Mouse (Mus musculus) hindbrain, embryonic 16.5 days (tissue): ENCODE data around the gene Sec24d. TPM values are rescaled to one million over a fixed set of nuclear protein-coding genes. Genes with fewer than 3 reads are reported as not detected.

Source experiments
- ATAC-seq: fragments of 200-750 bp; cut with Nextera tagmentation; 2 replicates; pipeline ENCODE4 v1.8.0; 2017; ENCODE audit warnings: moderate TSS enrichment, moderate library complexity
- H3K27ac ChIP-seq: fragments of 300-500 bp; sonication (generic); 2 replicates; pipeline ENCODE4 v1.5.1; 2014; ENCODE audit warnings: low read depth, mild to moderate bottlenecking, control low read depth, low read length, moderate library complexity
- H3K27me3 ChIP-seq: fragments of 300-500 bp; sonication (generic); replicated peaks from 2 replicates; pipeline ENCODE4 v1.6.1; 2014; ENCODE audit warnings: low read length; ENCODE audit not compliant: control insufficient read depth, insufficient read depth
- H3K36me3 ChIP-seq: fragments of 300-500 bp; sonication (generic); 2 replicates; pipeline ENCODE4 v1.6.1; 2014; ENCODE audit warnings: mild to moderate bottlenecking, low read length, moderate library complexity, mixed read lengths; ENCODE audit not compliant: control insufficient read depth, insufficient read depth
- H3K4me1 ChIP-seq: fragments of 300-500 bp; sonication (generic); 2 replicates; pipeline ENCODE4 v1.6.1; 2014; ENCODE audit warnings: low read depth, low read length; ENCODE audit not compliant: control insufficient read depth, insufficient read depth
- H3K4me2 ChIP-seq: fragments of 300-500 bp; sonication (generic); 2 replicates; pipeline ENCODE4 v1.6.1; 2014; ENCODE audit warnings: mild to moderate bottlenecking, low read length, control low read depth, moderate library complexity
- H3K4me3 ChIP-seq: fragments of 300-500 bp; sonication (generic); 2 replicates; pipeline ENCODE4 v1.5.1; 2014; ENCODE audit warnings: mild to moderate bottlenecking, low read length, control low read depth, moderate library complexity
- H3K9ac ChIP-seq: fragments of 300-500 bp; sonication (generic); 2 replicates; pipeline ENCODE4 v1.6.1; 2014; ENCODE audit warnings: low read depth, mild to moderate bottlenecking, control low read depth, low read length, moderate library complexity
- H3K9me3 ChIP-seq: fragments of 300-500 bp; sonication (generic); 2 replicates; pipeline ENCODE4 v1.6.1; 2014; ENCODE audit warnings: mild to moderate bottlenecking, low read length, moderate library complexity; ENCODE audit not compliant: control insufficient read depth
- WGBS: fragments of 180-500 bp; shearing (Covaris S2); extraction: QIAGEN DNeasy Blood & Tissue Kit; methylation state at CpG from one replicate; pipeline ENCODE4 v1.1.7; 2014; 5-methylcytosine and 5-hydroxymethylcytosine counted together
- polyA plus RNA-seq: library from polyadenylated mRNA; unstranded; fragments of >200 nt; fragmentation: Nextera tagmentation; extraction: Ambion mirVana; gene quantifications from 2 replicates; pipeline ENCODE4 v1.2.1, GENCODE M21; 2015

The Sec24d gene
- polyA plus RNA-seq, 1 experiment from 2014 or later = 16.3 TPM

DNA sequence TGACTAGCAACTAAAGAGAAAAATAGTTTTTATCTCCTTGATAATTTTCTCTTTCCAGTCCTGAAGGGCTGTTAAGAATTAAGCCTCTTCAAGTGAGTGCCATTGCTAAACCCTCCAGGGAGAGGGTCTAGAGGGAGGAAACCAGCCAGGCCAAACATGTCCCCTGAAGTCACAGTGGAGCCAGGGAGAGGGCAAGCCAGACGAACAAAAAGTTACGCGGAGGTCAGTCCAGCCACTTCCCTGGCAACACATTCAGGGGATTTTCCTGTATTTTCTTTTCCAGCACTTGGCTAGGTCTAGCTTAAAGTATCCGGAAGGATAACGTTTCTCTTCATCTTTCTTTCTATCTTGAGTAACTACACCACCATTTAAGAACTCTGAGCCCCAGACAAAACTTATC lies 22.9 kb upstream of the Sec24d start:
- H3K9me3 ChIP-seq = no peaks in the 10 kb centered on the region
- no peaks in the 10 kb centered on the region for H3K36me3 ChIP-seq
- H3K4me2 ChIP-seq = no peak overlapping the region
- no peak for ATAC-seq
- H3K4me3 ChIP-seq = no peak overlapping the region
- H3K4me1 ChIP-seq = no peaks in the 10 kb centered on the region
- H3K9ac ChIP-seq = no peak overlapping the region
- no peak overlapping the region for H3K27ac ChIP-seq
- no peaks in the 10 kb centered on the region for H3K27me3 ChIP-seq
- 69% methylated on average over 5 of the region's 5 CpGs for WGBS

DNA sequence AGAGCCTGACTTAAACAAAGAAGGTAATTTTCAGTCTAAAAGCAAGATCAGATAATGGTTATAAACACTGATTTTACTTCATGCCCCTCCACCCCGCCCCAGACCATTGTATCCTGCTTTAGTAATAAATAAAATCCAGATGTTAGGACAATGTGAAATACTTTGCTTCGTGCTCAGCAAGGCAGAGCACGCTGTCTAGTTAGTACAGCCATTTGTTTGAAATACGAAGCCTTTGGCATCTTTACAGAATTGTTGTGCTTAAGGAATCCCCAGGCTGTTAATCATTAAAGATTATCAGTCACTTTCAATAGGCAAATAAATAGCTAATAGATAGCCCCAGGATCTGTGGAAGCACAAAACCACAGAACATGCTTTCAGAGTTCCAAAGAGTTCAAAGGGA lies 21.6 kb upstream of the Sec24d start:
- no peaks in the 10 kb centered on the region for H3K27me3 ChIP-seq
- no peaks in the 10 kb centered on the region for H3K4me1 ChIP-seq
- H3K4me3 ChIP-seq = no peak overlapping the region
- no peak overlapping the region for H3K4me2 ChIP-seq
- no peak for ATAC-seq
- H3K9ac ChIP-seq = no peak overlapping the region
- H3K36me3 ChIP-seq = no peaks in the 10 kb centered on the region
- 41% methylated on average over 4 of the region's 4 CpGs for WGBS
- H3K27ac ChIP-seq = no peak overlapping the region
- H3K9me3 ChIP-seq = no peaks in the 10 kb centered on the region

DNA sequence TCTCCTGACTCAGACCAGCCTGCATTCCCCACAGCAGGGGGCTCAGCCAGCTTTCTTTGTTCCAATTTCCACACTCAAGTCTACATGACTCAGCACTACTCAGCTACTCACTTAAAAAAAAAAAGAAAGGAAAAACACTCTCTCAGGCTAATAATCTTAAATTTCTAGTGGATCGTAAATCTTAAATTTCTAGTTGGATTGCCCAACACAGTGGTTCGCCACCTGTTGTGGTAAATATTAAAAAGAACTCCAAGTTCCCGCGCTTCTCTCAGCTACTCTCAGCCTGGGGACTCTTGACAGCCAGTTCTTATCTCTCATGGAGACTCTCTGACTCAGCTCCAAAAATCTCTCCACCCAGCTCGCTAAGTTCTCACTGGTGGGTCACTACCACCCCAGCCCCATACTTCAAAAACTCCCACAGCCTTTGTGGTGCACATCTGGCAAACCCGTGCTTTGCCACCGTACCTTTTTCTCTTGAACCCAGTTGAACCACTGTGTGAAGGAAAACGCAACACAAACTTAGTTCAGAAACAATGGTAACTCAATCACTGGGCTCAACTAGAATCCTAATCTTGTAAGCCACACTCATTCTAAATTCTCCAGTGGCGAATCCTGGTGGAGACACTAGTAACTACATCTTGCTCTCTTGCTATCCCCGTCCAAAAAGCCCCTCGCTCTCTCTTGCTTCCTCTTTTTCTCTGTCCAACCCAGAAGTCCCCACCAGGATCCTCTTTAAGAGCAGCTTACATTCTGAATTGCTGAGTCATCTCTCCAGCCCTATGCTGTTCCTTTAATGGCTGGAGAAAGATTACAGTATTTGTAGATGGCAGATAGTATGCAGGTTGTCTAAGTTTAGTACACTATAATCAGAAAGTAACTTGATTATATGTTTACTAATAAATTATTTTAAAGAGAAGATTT lies 10.8 kb upstream of the Sec24d start:
- no peak for ATAC-seq
- Histone ChIP-seq H3K27ac (no peak overlapping the region), H3K9ac (no peak overlapping the region), H3K9me3 (peaks cover 4% of the 10 kb centered on the region; the same call in 1 of the 2 replicates), H3K36me3 (no peaks in the 10 kb centered on the region), H3K4me2 (no peak overlapping the region), H3K4me3 (no peak overlapping the region), H3K27me3 (no peaks in the 10 kb centered on the region), H3K4me1 (no peaks in the 10 kb centered on the region)
- 82% methylated on average over 11 of the region's 11 CpGs for WGBS

GRCm38 (mm10) chr3:123258709-123259108 lies 8.5 kb upstream of the Sec24d start:
- H3K9ac ChIP-seq = no peak overlapping the region
- ATAC-seq = no peak
- H3K9me3 ChIP-seq = peaks cover 4% of the 10 kb centered on the region; the same call in 1 of the 2 replicates
- 69% methylated on average over 4 of the region's 4 CpGs for WGBS
- H3K27ac ChIP-seq = no peak overlapping the region
- H3K4me2 ChIP-seq = no peak overlapping the region
- no peaks in the 10 kb centered on the region for H3K4me1 ChIP-seq
- no peak overlapping the region for H3K4me3 ChIP-seq
- H3K27me3 ChIP-seq = no peaks in the 10 kb centered on the region
- no peaks in the 10 kb centered on the region for H3K36me3 ChIP-seq

DNA sequence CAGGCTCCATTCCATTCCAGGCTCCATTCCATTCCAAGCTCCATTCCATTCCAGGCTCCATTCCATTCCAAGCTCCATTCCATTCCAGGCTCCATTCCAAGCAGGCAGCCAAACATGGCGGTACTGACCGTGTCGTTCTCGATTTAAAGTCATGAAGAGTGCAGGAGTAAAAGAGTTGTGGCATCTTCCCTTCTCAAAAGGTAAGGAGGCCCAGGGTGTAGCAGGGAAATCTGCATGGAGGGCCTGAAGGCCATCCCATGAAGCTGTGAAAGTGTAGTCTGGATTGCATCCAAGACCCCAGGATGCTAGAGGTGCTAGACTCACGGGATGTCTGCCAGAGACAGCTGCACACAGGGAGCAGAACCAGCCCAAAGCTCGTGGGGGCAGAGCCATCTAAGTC lies 2.5 kb upstream of the Sec24d start:
- Histone ChIP-seq H3K9ac (no peak overlapping the region), H3K27ac (no peak overlapping the region), H3K4me1 (peaks cover 3% of the 10 kb centered on the region; the same call in 1 of the 2 replicates), H3K36me3 (no peaks in the 10 kb centered on the region), H3K9me3 (no peaks in the 10 kb centered on the region), H3K4me2 (peak overlapping the region; percentile 28; the same call in 1 of the 2 replicates), H3K4me3 (peak overlapping the region; percentile 31; the same call in 1 of the 2 replicates), H3K27me3 (no peaks in the 10 kb centered on the region)
- WGBS = 54% methylated on average over 6 of the region's 6 CpGs
- no peak for ATAC-seq

- Histone ChIP-seq H3K36me3 (no peaks in the 10 kb centered on the region), H3K9me3 (no peaks in the 10 kb centered on the region), H3K4me2 (peak overlapping the region; percentile 88), H3K4me1 (peaks cover 3% of the 10 kb centered on the region; the same call in 1 of the 2 replicates), H3K27ac (peak overlapping the region; percentile 48; the same call in 1 of the 2 replicates), H3K27me3 (no peaks in the 10 kb centered on the region), H3K9ac (peak overlapping the region; percentile 69), H3K4me3 (peak overlapping the region; percentile 72)
- WGBS = under 1% methylated on average over 25 of the region's 25 CpGs
- peak; percentile 59 for ATAC-seq
Measured at GRCm38 (mm10) chr3:123267741-123268201, 516 bp downstream of the Sec24d start.

GRCm38 (mm10) chr3:123282866-123283615 lies 15.8 kb downstream of the Sec24d start:
- peaks cover 7% of the 10 kb centered on the region; the same call in 1 of the 2 replicates for H3K36me3 ChIP-seq
- WGBS = 86% methylated on average over 12 of the region's 12 CpGs
- H3K4me3 ChIP-seq = no peak overlapping the region
- no peaks in the 10 kb centered on the region for H3K4me1 ChIP-seq
- no peak for ATAC-seq
- H3K4me2 ChIP-seq = no peak overlapping the region
- no peaks in the 10 kb centered on the region for H3K27me3 ChIP-seq
- no peak overlapping the region for H3K27ac ChIP-seq
- H3K9ac ChIP-seq = no peak overlapping the region
- H3K9me3 ChIP-seq = 0 out of 2 replicates have a peak, but pooled peaks cover 3% of the 10 kb centered on the region

GRCm38 (mm10) chr3:123284284-123284683 lies 17.0 kb downstream of the Sec24d start:
- no peak overlapping the region for H3K27ac ChIP-seq
- H3K4me3 ChIP-seq = no peak overlapping the region
- no peaks in the 10 kb centered on the region for H3K27me3 ChIP-seq
- no peak overlapping the region for H3K9ac ChIP-seq
- H3K4me1 ChIP-seq = no peaks in the 10 kb centered on the region
- H3K4me2 ChIP-seq = no peak overlapping the region
- H3K9me3 ChIP-seq = 0 out of 2 replicates have a peak, but pooled peaks cover 3% of the 10 kb centered on the region
- H3K36me3 ChIP-seq = peaks cover 7% of the 10 kb centered on the region; the same call in 1 of the 2 replicates
- no peak for ATAC-seq
- WGBS = 96% methylated on average over 5 of the region's 5 CpGs

GRCm38 (mm10) chr3:123285649-123286048 lies 18.4 kb downstream of the Sec24d start:
- no peak for ATAC-seq
- Histone ChIP-seq H3K4me3 (no peak overlapping the region), H3K4me2 (no peak overlapping the region), H3K27me3 (no peaks in the 10 kb centered on the region), H3K9me3 (0 out of 2 replicates have a peak, but pooled peaks cover 3% of the 10 kb centered on the region), H3K36me3 (peaks cover 4% of the 10 kb centered on the region; the same call in 1 of the 2 replicates), H3K27ac (no peak overlapping the region), H3K4me1 (no peaks in the 10 kb centered on the region), H3K9ac (no peak overlapping the region)
